Mouse (Mus musculus): ENCODE data around the gene Nmi. TPM values are rescaled to one million over a fixed set of nuclear protein-coding genes. Genes with fewer than 3 reads are reported as not detected.
"Not testable (repeated sequence)": the region's sequence is repeated elsewhere in the genome, so short reads cannot be mapped to it uniquely, and the experiment has no call there.

The Nmi gene
- 19.3 and 22.0 TPM in 2 replicates for polyA plus RNA-seq (2015; fragmentation: Nextera tagmentation; extraction: Ambion mirVana)

DNA sequence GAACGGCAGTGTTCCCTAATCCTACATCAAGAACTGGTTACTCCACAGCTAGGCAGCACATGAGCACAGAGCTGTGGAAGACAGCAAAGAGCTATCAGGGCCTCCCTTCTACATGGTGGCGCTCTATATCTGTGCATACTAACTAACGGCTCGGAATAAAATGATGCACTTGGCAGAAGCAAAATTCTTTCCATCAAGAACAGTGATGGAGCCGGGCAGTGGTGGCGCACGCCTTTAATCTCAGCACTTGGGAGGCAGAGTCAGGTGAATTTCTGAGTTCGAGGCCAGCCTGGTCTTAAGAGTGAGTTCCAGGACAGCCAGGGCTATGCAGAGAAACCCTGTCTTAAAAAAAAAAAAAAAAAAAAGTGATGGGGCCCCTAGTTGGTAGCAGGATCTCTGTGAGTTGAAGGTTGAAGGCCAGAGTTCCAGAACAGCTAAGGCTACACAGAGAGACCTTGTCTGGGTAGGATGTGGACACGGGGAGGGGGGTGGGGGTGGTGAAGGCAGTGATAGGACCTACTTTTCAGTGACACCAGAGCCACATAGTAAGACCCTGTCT is at the start of gene Nmi:
TSS of gene Nmi (minus strand) at position 85 of the 559 bp plus-strand sequence.
- Histone ChIP-seq H3K27me3 (replicated peaks) (no peaks in the 10 kb centered on the region), H3K36me3 (no peaks in the 10 kb centered on the region), H3K4me3 (replicated peaks) (peak within 1 kb of the TSS; percentile 77), H3K9me3 (no peaks in the 10 kb centered on the region), H3K4me2 (peak within 1 kb of the TSS; percentile 64), H3K9ac (peak within 1 kb of the TSS; percentile 54), H3K27ac (peak within 1 kb of the TSS; percentile 91), H3K4me1 (peaks cover 3% of the 10 kb centered on the region; the same call in 1 of the 2 replicates)
- WGBS, result 67% methylated on average over 9 of the region's 9 CpGs
- no peak for ATAC-seq (ENCODE audit: insufficient read depth, low FRiP score, low read depth)

DNA sequence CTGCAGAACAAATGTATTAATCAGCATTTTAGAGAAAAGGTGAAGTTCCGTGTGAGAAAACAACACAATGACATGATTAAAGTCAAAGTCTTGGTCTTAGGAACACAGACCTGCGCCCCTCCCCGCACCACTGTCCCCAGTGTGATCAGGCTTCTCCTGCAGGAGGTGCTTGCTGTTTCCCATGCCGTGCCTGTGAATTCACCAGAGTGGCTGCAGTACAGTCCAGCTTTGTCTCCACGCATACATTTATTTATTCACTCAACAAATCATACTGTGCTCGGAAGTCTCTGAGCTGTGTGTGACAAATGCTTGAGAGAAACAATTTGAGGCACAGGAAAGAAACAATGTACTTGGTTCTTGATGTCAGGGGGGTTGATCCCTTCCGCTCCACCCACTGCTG is 43.1 kb upstream of the Nmi start:
- H3K4me3 ChIP-seq (replicated peaks), result no peak overlapping the region
- ATAC-seq (ENCODE audit: insufficient read depth, low FRiP score, low read depth), result no peak
- H3K4me1 ChIP-seq, result no peaks in the 10 kb centered on the region
- H3K9me3 ChIP-seq, result no peaks in the 10 kb centered on the region
- no peak overlapping the region for H3K27ac ChIP-seq
- no peak overlapping the region for H3K9ac ChIP-seq
- no peaks in the 10 kb centered on the region for H3K36me3 ChIP-seq
- H3K4me2 ChIP-seq, result no peak overlapping the region
- H3K27me3 ChIP-seq (replicated peaks), result no peaks in the 10 kb centered on the region
- 44% methylated on average over 7 of the region's 7 CpGs for whole genome bisulfite sequencing

DNA sequence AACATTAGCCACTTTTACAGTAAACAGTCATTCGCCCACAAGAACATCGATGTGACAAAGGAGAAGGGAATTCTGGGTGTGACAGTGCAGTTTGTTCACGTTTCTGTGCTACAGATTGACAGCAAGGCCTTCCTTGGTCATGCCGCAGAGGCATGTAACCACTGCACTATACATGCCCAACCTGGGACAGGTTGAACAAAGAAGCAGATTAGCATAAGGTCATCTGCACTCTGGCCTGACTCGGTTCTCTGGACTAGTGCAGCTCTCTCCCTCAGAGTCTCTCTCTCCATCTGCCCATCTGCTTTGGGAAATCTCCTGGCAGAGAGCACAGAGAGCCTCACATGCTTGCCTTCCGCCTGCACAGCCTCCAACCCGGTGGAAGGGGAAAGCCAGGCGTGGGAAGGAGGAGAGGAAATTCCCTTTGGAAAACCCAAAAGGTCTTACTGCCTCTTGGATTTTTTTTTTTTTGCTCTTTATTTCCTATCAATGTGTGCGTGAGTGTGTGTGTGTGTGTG is 40.1 kb upstream of the Nmi start:
- no peak overlapping the region for H3K4me3 ChIP-seq (replicated peaks)
- no peak for ATAC-seq (ENCODE audit: insufficient read depth, low FRiP score, low read depth)
- no peak overlapping the region for H3K9ac ChIP-seq
- H3K27me3 ChIP-seq (replicated peaks), result no peaks in the 10 kb centered on the region
- no peak overlapping the region for H3K27ac ChIP-seq
- H3K4me1 ChIP-seq, result no peaks in the 10 kb centered on the region
- no peaks in the 10 kb centered on the region for H3K36me3 ChIP-seq
- WGBS, result 71% methylated on average over 9 of the region's 9 CpGs
- no peaks in the 10 kb centered on the region for H3K9me3 ChIP-seq
- H3K4me2 ChIP-seq, result no peak overlapping the region

DNA sequence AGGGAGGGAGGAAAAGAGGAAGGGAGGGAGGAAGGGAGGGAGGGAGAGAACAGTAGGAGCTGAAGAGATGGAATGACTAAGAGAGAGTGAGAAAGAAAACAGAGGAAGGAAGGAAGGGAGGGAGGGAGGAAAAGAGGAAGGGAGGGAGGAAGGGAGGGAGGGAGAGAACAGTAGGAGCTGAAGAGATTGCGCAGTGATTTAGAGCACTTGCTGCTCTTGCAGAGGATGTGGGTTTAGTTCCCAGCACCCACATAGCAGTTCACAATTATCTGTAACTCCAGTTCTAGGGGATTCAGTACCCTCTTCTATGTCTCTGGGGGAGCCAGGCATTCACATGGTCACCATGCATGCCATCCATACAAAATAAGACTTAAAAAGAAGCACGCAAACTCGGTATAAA is 38.5 kb upstream of the Nmi start:
- H3K36me3 ChIP-seq; ATAC-seq (ENCODE audit: insufficient read depth, low FRiP score, low read depth); H3K4me3 ChIP-seq (replicated peaks); H3K4me1 ChIP-seq; H3K9me3 ChIP-seq; H3K27me3 ChIP-seq (replicated peaks); H3K9ac ChIP-seq; H3K27ac ChIP-seq; H3K4me2 ChIP-seq: not testable (repeated sequence)
- WGBS, result 78% methylated on average over 3 of the region's 3 CpGs

DNA sequence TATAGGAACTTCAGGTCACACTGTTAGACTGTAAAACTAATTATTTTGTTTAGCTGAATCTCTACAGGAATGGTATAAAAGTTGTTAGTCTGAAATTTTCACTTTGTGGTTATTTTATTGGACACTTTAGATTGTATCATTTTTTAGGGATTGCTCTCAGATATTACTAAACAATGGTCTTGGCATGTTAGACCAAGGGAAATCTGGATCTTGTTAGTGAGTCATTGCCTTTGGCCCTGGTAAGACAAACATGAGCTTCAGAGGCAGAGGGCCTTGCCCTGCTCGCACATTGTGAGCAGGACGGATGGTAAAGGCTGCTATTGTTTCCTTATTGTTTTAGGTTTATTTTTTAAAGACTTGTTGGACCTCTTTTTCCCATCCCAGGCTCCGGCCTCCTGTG is 33.1 kb upstream of the Nmi start:
- no peak overlapping the region for H3K27ac ChIP-seq
- 55% methylated on average over 3 of the region's 3 CpGs for WGBS
- ATAC-seq (ENCODE audit: insufficient read depth, low FRiP score, low read depth), result no peak

DNA sequence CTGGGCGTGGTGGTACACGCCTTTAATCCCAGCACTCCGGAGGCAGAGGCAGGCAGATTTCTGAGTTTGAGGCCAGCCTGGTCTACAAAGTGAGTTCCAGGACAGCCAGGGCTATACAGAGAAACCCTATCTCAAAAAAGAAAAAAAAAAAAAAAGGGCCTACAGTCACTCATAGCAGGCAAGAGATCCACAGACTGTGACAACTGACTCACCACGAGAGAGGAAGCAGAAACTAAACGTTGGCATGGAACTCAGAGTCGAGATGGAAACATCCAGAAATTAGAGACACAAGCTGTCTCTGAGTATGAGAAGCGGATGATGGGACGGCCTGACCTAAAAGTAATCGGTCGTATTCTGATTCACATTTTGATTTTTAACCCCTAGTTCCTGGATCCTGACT is 29.0 kb upstream of the Nmi start:
- not testable (repeated sequence) for H3K27me3 ChIP-seq (replicated peaks); ATAC-seq (ENCODE audit: insufficient read depth, low FRiP score, low read depth); H3K9ac ChIP-seq; H3K27ac ChIP-seq; H3K4me1 ChIP-seq; H3K4me3 ChIP-seq (replicated peaks); H3K4me2 ChIP-seq; H3K36me3 ChIP-seq; H3K9me3 ChIP-seq
- 86% methylated on average over 10 of the region's 10 CpGs for WGBS

More for the DNA sequence above, 33.1 kb upstream of the Nmi start:
- Histone ChIP-seq H3K27me3 (replicated peaks) (no peaks in the 10 kb centered on the region), H3K9ac (no peak overlapping the region), H3K4me3 (replicated peaks) (no peak overlapping the region), H3K4me1 (no peaks in the 10 kb centered on the region), H3K4me2 (no peak overlapping the region), H3K36me3 (no peaks in the 10 kb centered on the region), H3K9me3 (no peaks in the 10 kb centered on the region)

DNA sequence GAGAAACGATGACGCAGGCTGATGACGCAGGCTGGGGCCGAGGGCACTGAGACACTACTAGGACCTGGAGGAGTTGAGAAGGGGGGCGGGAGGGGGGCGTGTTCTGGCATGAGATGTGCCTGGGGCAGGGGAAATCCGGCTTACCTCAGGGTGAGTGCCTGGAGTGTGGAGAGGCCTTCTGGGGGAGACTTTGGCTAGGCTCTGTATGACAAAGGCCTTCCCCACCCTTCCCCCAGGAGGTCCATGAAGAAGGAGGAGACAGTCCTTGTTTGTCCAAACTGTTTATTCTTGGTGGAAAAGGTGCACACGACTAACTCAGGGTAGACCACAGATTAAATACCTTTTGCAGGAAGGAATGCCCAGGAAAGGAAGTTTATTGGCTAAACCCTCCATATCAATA is 28.2 kb upstream of the Nmi start:
- H3K36me3 ChIP-seq, result no peaks in the 10 kb centered on the region
- H3K4me3 ChIP-seq (replicated peaks), result no peak overlapping the region
- H3K4me2 ChIP-seq, result no peak overlapping the region
- H3K9me3 ChIP-seq, result no peaks in the 10 kb centered on the region
- no peak for ATAC-seq (ENCODE audit: insufficient read depth, low FRiP score, low read depth)
- H3K27me3 ChIP-seq (replicated peaks), result no peaks in the 10 kb centered on the region
- no peak overlapping the region for H3K27ac ChIP-seq
- WGBS, result 83% methylated on average over 8 of the region's 8 CpGs
- H3K9ac ChIP-seq, result no peak overlapping the region
- no peaks in the 10 kb centered on the region for H3K4me1 ChIP-seq

DNA sequence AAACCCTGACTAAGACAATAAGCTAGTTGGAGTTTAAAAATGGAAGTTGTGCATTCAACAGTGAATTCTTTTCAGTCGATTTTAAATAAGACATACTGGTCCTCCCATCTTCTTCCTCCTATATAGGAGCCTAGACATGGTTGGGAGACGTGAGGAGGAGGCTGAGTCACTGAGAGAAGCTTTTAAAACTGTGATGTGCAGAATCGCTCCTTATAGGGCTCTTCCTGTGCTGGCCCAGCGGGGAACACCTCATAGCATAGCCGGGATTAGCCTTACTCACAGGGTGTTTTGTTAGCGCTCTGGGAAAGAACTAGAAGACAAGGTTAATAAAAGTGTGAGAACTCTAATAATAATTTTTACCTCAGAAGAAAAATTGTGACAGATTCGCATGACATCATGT is 26.7 kb upstream of the Nmi start:
- H3K27ac ChIP-seq, result no peak overlapping the region
- no peaks in the 10 kb centered on the region for H3K9me3 ChIP-seq
- no peak for ATAC-seq (ENCODE audit: insufficient read depth, low FRiP score, low read depth)
- no peak overlapping the region for H3K4me3 ChIP-seq (replicated peaks)
- no peaks in the 10 kb centered on the region for H3K36me3 ChIP-seq
- H3K4me2 ChIP-seq, result no peak overlapping the region
- WGBS, result 63% methylated on average over 7 of the region's 7 CpGs
- H3K27me3 ChIP-seq (replicated peaks), result no peaks in the 10 kb centered on the region
- no peak overlapping the region for H3K9ac ChIP-seq
- no peaks in the 10 kb centered on the region for H3K4me1 ChIP-seq

DNA sequence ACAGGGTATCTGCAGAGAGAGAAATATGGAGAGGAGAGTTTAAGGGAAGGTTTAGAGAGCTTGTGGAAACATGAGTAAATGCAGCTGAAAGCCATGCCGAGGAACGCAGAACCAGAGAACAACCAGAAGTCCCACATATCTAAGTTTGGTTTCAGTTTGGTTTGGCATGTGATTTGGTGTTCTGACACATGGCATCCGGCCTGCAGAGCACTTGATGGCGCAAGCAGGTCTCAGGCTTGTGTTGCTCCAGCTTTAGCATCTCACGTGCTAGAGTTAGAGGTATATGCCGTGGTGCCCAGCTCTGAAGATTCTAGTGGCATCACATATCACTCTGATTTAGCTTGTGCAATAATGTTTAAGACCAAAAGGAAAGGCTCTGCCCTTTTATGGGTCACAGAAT is 18.2 kb upstream of the Nmi start:
- H3K27ac ChIP-seq, result no peak overlapping the region
- no peak overlapping the region for H3K4me2 ChIP-seq
- no peak overlapping the region for H3K9ac ChIP-seq
- 88% methylated on average over 6 of the region's 6 CpGs for WGBS
- no peaks in the 10 kb centered on the region for H3K36me3 ChIP-seq
- no peaks in the 10 kb centered on the region for H3K4me1 ChIP-seq
- ATAC-seq (ENCODE audit: insufficient read depth, low FRiP score, low read depth), result no peak
- no peaks in the 10 kb centered on the region for H3K27me3 ChIP-seq (replicated peaks)
- H3K9me3 ChIP-seq, result no peaks in the 10 kb centered on the region
- H3K4me3 ChIP-seq (replicated peaks), result no peak overlapping the region

DNA sequence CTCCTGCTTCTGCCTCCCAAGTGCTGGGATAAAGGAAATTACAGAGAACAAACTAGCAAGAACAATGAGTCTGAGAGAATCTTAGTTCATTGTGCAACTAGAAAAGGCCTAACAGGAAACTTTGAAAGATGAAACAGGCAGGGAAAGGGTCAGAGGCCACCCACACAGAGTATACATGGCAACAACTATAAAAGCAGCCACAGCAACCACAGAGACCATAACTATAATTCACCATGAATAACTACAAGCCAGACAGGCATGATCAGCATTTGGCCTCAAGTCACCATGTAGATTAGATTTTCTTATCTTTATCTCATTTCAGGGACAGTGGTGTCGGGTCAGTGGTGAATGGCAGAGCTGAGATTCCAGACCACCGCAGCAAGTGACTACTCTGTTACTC is 16.3 kb upstream of the Nmi start:
- no peak overlapping the region for H3K9ac ChIP-seq
- no peaks in the 10 kb centered on the region for H3K27me3 ChIP-seq (replicated peaks)
- no peak for ATAC-seq (ENCODE audit: insufficient read depth, low FRiP score, low read depth)
- H3K27ac ChIP-seq, result no peak overlapping the region
- no peaks in the 10 kb centered on the region for H3K9me3 ChIP-seq
- H3K4me2 ChIP-seq, result no peak overlapping the region
- H3K4me1 ChIP-seq, result no peaks in the 10 kb centered on the region
- no peaks in the 10 kb centered on the region for H3K36me3 ChIP-seq
- H3K4me3 ChIP-seq (replicated peaks), result no peak overlapping the region
- 63% methylated on average over 2 of the region's 2 CpGs for WGBS

DNA sequence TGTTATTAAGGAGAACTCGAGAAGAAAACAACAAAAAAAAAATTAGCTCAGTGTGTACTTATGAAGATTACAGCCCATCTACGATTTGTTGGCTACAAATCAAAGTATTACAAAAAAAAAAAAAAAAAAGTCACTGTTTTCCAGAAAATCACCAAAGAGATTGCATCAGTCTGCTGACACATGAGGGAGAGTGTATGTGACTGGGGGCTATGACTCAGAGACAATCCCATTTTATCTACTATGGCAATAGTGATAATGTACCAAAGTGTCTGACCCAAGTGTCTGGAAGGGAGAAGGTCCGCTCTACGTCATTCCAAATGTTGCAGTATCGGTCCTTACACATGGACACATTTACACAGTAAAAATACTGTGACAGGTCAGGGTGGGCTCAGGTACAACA is 13.4 kb upstream of the Nmi start:
- no peaks in the 10 kb centered on the region for H3K4me1 ChIP-seq
- no peak for ATAC-seq (ENCODE audit: insufficient read depth, low FRiP score, low read depth)
- H3K4me3 ChIP-seq (replicated peaks), result no peak overlapping the region
- 81% methylated on average over 5 of the region's 5 CpGs for WGBS
- no peak overlapping the region for H3K9ac ChIP-seq
- no peak overlapping the region for H3K27ac ChIP-seq
- no peaks in the 10 kb centered on the region for H3K27me3 ChIP-seq (replicated peaks)
- H3K9me3 ChIP-seq, result no peaks in the 10 kb centered on the region
- H3K4me2 ChIP-seq, result no peak overlapping the region
- no peaks in the 10 kb centered on the region for H3K36me3 ChIP-seq

DNA sequence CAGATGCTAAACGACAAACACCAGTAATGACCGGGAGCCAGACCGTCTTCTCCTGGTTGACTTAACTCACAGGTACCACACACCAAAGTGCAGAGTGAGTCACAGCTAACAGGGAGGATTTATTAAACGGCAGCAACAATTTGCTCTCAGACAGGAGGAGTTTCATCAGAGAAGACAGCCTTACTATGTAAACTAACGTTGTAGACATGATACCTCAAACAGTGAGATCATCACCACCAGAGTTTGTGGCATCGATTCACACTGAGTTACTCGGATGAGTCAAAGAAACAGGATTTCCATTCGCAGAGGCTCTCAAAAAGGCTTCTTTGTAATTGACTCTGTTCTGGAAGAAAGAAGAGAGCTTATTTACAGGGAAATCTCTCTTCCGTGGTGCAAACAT is 12.9 kb upstream of the Nmi start:
- Histone ChIP-seq H3K4me3 (replicated peaks) (no peak overlapping the region), H3K27me3 (replicated peaks) (no peaks in the 10 kb centered on the region), H3K4me2 (no peak overlapping the region), H3K9me3 (no peaks in the 10 kb centered on the region), H3K27ac (no peak overlapping the region), H3K4me1 (no peaks in the 10 kb centered on the region), H3K9ac (no peak overlapping the region), H3K36me3 (no peaks in the 10 kb centered on the region)
- WGBS, result 64% methylated on average over 9 of the region's 9 CpGs
- ATAC-seq (ENCODE audit: insufficient read depth, low FRiP score, low read depth), result no peak

DNA sequence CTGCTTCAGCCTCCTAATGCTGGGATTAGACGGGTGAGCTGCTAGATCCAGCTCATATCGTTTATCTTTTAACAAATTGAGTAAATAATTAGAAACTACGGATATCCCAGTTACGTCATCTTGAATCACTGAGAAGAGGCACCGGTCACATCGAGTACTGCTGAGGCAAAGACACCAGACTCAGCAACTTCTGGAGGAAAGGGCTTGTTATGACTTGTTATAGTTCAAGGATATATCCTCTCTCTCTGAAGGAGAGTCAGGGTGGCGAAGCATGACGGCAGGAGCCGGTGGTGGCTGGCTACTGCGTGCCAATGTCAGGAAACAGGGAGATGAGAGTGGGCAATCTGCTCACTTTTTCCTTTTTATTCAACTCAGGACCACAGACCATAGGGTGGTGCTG is 11.9 kb upstream of the Nmi start:
- no peaks in the 10 kb centered on the region for H3K4me1 ChIP-seq
- no peak for ATAC-seq (ENCODE audit: insufficient read depth, low FRiP score, low read depth)

More for the DNA sequence above, 11.9 kb upstream of the Nmi start:
- Histone ChIP-seq H3K4me3 (replicated peaks) (no peak overlapping the region), H3K27ac (no peak overlapping the region), H3K9ac (no peak overlapping the region), H3K27me3 (replicated peaks) (no peaks in the 10 kb centered on the region), H3K36me3 (no peaks in the 10 kb centered on the region), H3K4me2 (no peak overlapping the region), H3K9me3 (no peaks in the 10 kb centered on the region)
- WGBS, result 85% methylated on average over 10 of the region's 10 CpGs

All from stomach, embryonic 15.5 days (tissue).